Mouse (Mus musculus): ENCODE data around the gene Gm42906. TPM values are rescaled to one million over a fixed set of nuclear protein-coding genes. Genes with fewer than 3 reads are reported as not detected.

Gm42906 gene
- polyA plus RNA-seq, 1 experiment, result not detected

- Histone ChIP-seq H3K4me3 (ENCODE audit: low read depth, low read length) (no peak overlapping the region), H3K27ac (ENCODE audit: insufficient read depth, low read depth, low read length) (no peak overlapping the region), H3K27me3 (ENCODE audit: control insufficient read depth, insufficient read depth, low read length) (no peaks in the 10 kb centered on the region), H3K4me1 (ENCODE audit: control insufficient read depth, insufficient read depth, insufficient read length, low read length) (peaks cover 2% of the 10 kb centered on the region), H3K36me3 (ENCODE audit: control insufficient read depth, insufficient read depth, low read length) (no peaks in the 10 kb centered on the region)
- 66% methylated on average over 8 of the region's 8 CpGs for WGBS
- TF ChIP-seq POLR2A (IDR thresholded peaks at IDR 0.05; ENCODE audit: low read depth, low read length) (no peak), CTCF (IDR thresholded peaks at IDR 0.05; ENCODE audit: extremely low read depth, insufficient read length, insufficient replicate concordance, low read depth, low read length) (no peak)
Measured at GRCm38 (mm10) chr5:151023461-151023860, 404.5 kb downstream of the Gm42906 start.

GRCm38 (mm10) chr5:151022939-151023338, 405.0 kb downstream of the Gm42906 start:
- no peak overlapping the region for H3K27ac ChIP-seq (ENCODE audit: insufficient read depth, low read depth, low read length)
- 69% methylated on average over 1 of the region's 1 CpGs for WGBS
- H3K36me3 ChIP-seq (ENCODE audit: control insufficient read depth, insufficient read depth, low read length), result no peaks in the 10 kb centered on the region
- TF ChIP-seq POLR2A (IDR thresholded peaks at IDR 0.05; ENCODE audit: low read depth, low read length), result no peak
- no peak for TF ChIP-seq CTCF (IDR thresholded peaks at IDR 0.05; ENCODE audit: extremely low read depth, insufficient read length, insufficient replicate concordance, low read depth, low read length)
- no peaks in the 10 kb centered on the region for H3K27me3 ChIP-seq (ENCODE audit: control insufficient read depth, insufficient read depth, low read length)
- H3K4me3 ChIP-seq (ENCODE audit: low read depth, low read length), result no peak overlapping the region
- H3K4me1 ChIP-seq (ENCODE audit: control insufficient read depth, insufficient read depth, insufficient read length, low read length), result peaks cover 2% of the 10 kb centered on the region

DNA sequence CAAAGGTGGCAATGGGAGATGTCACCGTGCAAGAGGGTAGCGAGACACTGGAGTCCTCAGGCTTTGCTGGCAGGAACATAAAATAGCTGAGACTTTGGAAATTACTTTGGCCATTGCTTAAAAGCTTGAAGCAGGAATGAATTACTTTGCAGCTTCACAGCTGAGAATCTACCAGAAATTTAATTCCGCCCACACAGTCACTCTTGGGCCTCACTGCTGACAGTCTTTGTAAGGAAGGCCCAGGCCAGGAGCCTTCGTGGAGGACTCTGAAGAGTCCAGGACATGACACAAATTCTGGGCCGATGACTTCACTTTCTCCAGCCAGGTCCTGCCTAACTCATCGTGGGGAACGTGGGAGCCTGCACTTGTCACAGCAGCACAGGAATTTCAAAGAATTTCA, 405.9 kb downstream of the Gm42906 start:
- no peak for TF ChIP-seq POLR2A (IDR thresholded peaks at IDR 0.05; ENCODE audit: low read depth, low read length)
- no peak for TF ChIP-seq CTCF (IDR thresholded peaks at IDR 0.05; ENCODE audit: extremely low read depth, insufficient read length, insufficient replicate concordance, low read depth, low read length)
- Histone ChIP-seq H3K27me3 (ENCODE audit: control insufficient read depth, insufficient read depth, low read length) (no peaks in the 10 kb centered on the region), H3K4me1 (ENCODE audit: control insufficient read depth, insufficient read depth, insufficient read length, low read length) (peaks cover 2% of the 10 kb centered on the region), H3K36me3 (ENCODE audit: control insufficient read depth, insufficient read depth, low read length) (no peaks in the 10 kb centered on the region), H3K4me3 (ENCODE audit: low read depth, low read length) (no peak overlapping the region), H3K27ac (ENCODE audit: insufficient read depth, low read depth, low read length) (no peak overlapping the region)
- WGBS, result 85% methylated on average over 7 of the region's 7 CpGs

DNA sequence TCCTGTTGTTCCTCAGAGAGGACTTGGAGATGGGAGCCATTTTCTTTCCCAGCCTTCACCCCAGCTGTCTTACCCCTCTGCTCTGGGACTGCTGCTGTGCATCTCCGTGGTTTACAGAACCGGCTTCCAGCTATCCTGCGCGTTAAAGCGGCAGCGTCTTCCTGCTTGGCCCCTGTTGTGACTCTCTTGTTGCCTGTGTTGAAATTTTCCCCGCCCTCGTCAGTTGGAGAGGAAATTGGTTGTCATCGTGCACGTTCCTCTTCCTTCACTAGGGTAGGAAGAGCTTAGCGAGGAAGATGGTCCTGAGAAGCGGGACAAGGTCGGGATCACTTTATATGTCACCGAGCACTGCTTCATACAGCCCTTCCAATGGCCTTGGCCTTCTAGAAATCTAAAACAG, 407.1 kb downstream of the Gm42906 start:
- Histone ChIP-seq H3K36me3 (ENCODE audit: control insufficient read depth, insufficient read depth, low read length) (no peaks in the 10 kb centered on the region), H3K4me3 (ENCODE audit: low read depth, low read length) (no peak overlapping the region), H3K4me1 (ENCODE audit: control insufficient read depth, insufficient read depth, insufficient read length, low read length) (peaks cover 2% of the 10 kb centered on the region), H3K27me3 (ENCODE audit: control insufficient read depth, insufficient read depth, low read length) (no peaks in the 10 kb centered on the region), H3K27ac (ENCODE audit: insufficient read depth, low read depth, low read length) (no peak overlapping the region)
- 82% methylated on average over 14 of the region's 14 CpGs for WGBS
- TF ChIP-seq CTCF (IDR thresholded peaks at IDR 0.05; ENCODE audit: extremely low read depth, insufficient read length, insufficient replicate concordance, low read depth, low read length) (no peak), POLR2A (IDR thresholded peaks at IDR 0.05; ENCODE audit: low read depth, low read length) (no peak)

- TF ChIP-seq POLR2A (IDR thresholded peaks at IDR 0.05; ENCODE audit: low read depth, low read length), result no peak
- TF ChIP-seq CTCF (IDR thresholded peaks at IDR 0.05; ENCODE audit: extremely low read depth, insufficient read length, insufficient replicate concordance, low read depth, low read length), result no peak
- H3K27me3 ChIP-seq (ENCODE audit: control insufficient read depth, insufficient read depth, low read length), result no peaks in the 10 kb centered on the region
- no peak overlapping the region for H3K4me3 ChIP-seq (ENCODE audit: low read depth, low read length)
- no peaks in the 10 kb centered on the region for H3K36me3 ChIP-seq (ENCODE audit: control insufficient read depth, insufficient read depth, low read length)
- WGBS, result 75% methylated on average over 13 of the region's 13 CpGs
- H3K27ac ChIP-seq (ENCODE audit: insufficient read depth, low read depth, low read length), result no peak overlapping the region
- H3K4me1 ChIP-seq (ENCODE audit: control insufficient read depth, insufficient read depth, insufficient read length, low read length), result peaks cover 2% of the 10 kb centered on the region
Measured at GRCm38 (mm10) chr5:151020031-151020820, 407.7 kb downstream of the Gm42906 start.

DNA sequence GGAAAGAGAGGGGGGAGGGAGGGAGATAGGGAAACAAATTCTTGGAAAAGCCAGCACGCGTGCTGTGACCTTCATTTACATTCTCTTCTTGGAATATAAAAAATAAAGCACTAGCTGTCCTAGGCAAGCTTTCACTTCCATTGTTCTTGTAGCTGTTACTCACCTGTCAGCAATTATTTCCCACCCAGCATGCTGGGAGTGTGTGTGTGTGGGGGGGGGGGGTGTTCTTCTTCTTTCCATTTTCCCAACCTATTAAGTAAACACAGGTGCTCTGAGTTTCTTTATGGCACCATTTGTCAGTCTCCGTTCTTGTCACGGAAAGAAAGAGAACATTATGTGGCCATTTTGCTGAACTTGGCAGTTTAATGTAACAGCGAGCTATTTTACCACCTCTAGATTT, 409.0 kb downstream of the Gm42906 start:
- H3K27me3 ChIP-seq (ENCODE audit: control insufficient read depth, insufficient read depth, low read length), result no peaks in the 10 kb centered on the region
- TF ChIP-seq CTCF (IDR thresholded peaks at IDR 0.05; ENCODE audit: extremely low read depth, insufficient read length, insufficient replicate concordance, low read depth, low read length) (no peak), POLR2A (IDR thresholded peaks at IDR 0.05; ENCODE audit: low read depth, low read length) (no peak)
- H3K4me3 ChIP-seq (ENCODE audit: low read depth, low read length), result no peak overlapping the region
- peaks cover 2% of the 10 kb centered on the region for H3K4me1 ChIP-seq (ENCODE audit: control insufficient read depth, insufficient read depth, insufficient read length, low read length)
- no peaks in the 10 kb centered on the region for H3K36me3 ChIP-seq (ENCODE audit: control insufficient read depth, insufficient read depth, low read length)
- H3K27ac ChIP-seq (ENCODE audit: insufficient read depth, low read depth, low read length), result no peak overlapping the region
- 16% methylated on average over 5 of the region's 5 CpGs for WGBS

GRCm38 (mm10) chr5:151018450-151018849, 409.5 kb downstream of the Gm42906 start:
- WGBS, result 45% methylated on average over 5 of the region's 5 CpGs
- Histone ChIP-seq H3K36me3 (ENCODE audit: control insufficient read depth, insufficient read depth, low read length) (no peaks in the 10 kb centered on the region), H3K27ac (ENCODE audit: insufficient read depth, low read depth, low read length) (no peak overlapping the region), H3K27me3 (ENCODE audit: control insufficient read depth, insufficient read depth, low read length) (no peaks in the 10 kb centered on the region), H3K4me3 (ENCODE audit: low read depth, low read length) (no peak overlapping the region), H3K4me1 (ENCODE audit: control insufficient read depth, insufficient read depth, insufficient read length, low read length) (peaks cover 2% of the 10 kb centered on the region)
- no peak for TF ChIP-seq CTCF (IDR thresholded peaks at IDR 0.05; ENCODE audit: extremely low read depth, insufficient read length, insufficient replicate concordance, low read depth, low read length)
- no peak for TF ChIP-seq POLR2A (IDR thresholded peaks at IDR 0.05; ENCODE audit: low read depth, low read length)

Other genes with a start within 250 kb of the Gm42906 start
- 4.7 and 4.9 TPM in 2 replicates for gene Stard13, start 194.3 kb downstream of the Gm42906 start, polyA plus RNA-seq (2012; rRNA removed)
- gene Vmn2r18, start 177.9 kb upstream of the Gm42906 start, polyA plus RNA-seq (2012; rRNA removed), result not detected in 2 replicates
- 4.5 and 7.2 TPM in 2 replicates for gene Rfc3, start 223.1 kb upstream of the Gm42906 start, polyA plus RNA-seq (2012; rRNA removed)